Mouse (Mus musculus) embryonic facial prominence, embryonic 11.5 days (tissue): ENCODE measurements around the gene BC034090. TPM values are rescaled to one million over a fixed set of nuclear protein-coding genes. Genes with fewer than 3 reads are reported as not detected.
"Not testable (repeated sequence)": the region's sequence is repeated elsewhere in the genome, so short reads cannot be mapped to it uniquely, and the experiment has no call there.

Source experiments
- ATAC-seq: fragments of 200-750 bp; cut with Nextera tagmentation; replicated peaks from 2 replicates; pipeline ENCODE4 v1.8.0; 2017; ENCODE audit warnings: low read depth; ENCODE audit not compliant: insufficient number of reproducible peaks, low FRiP score, low TSS enrichment
- DNase-seq: peaks from one replicate; pipeline ENCODE4 v3.0.0-alpha.2; 2015; ENCODE audit warnings: low spot score
- H3K27ac ChIP-seq: fragments of 300-500 bp; sonication (generic); replicated peaks from 2 replicates; pipeline ENCODE4 v1.5.1; 2014; ENCODE audit warnings: mild to moderate bottlenecking, low read depth, low read length, control low read depth
- H3K27me3 ChIP-seq: fragments of 300-500 bp; sonication (generic); 2 replicates; pipeline ENCODE4 v1.6.1; 2014; ENCODE audit warnings: mild to moderate bottlenecking, low read length, moderate library complexity, mixed read lengths; ENCODE audit not compliant: control insufficient read depth, insufficient read depth
- H3K36me3 ChIP-seq: fragments of 300-500 bp; sonication (generic); replicated peaks from 2 replicates; pipeline ENCODE4 v1.6.1; 2014; ENCODE audit warnings: low read depth, mild to moderate bottlenecking, low read length, moderate library complexity, mixed read lengths; ENCODE audit not compliant: control insufficient read depth, insufficient read depth
- H3K4me1 ChIP-seq: fragments of 300-500 bp; sonication (generic); 2 replicates; pipeline ENCODE4 v1.6.1; 2014; ENCODE audit warnings: low read length, mixed read lengths; ENCODE audit not compliant: control insufficient read depth, insufficient read depth
- H3K4me2 ChIP-seq: fragments of 300-500 bp; sonication (generic); 2 replicates; pipeline ENCODE4 v1.6.1; 2014; ENCODE audit warnings: low read depth, mild to moderate bottlenecking, control low read depth, low read length, moderate library complexity
- H3K4me3 ChIP-seq: fragments of 300-500 bp; sonication (generic); 2 replicates; pipeline ENCODE4 v1.5.1; 2014; ENCODE audit warnings: low read depth, low read length, control low read depth
- H3K9ac ChIP-seq: fragments of 300-500 bp; sonication (generic); replicated peaks from 2 replicates; pipeline ENCODE4 v1.6.1; 2014; ENCODE audit warnings: mild to moderate bottlenecking, control low read depth, low read length
- H3K9me3 ChIP-seq: fragments of 300-500 bp; sonication (generic); replicated peaks from 2 replicates; pipeline ENCODE4 v1.6.1; 2016; ENCODE audit warnings: mild to moderate bottlenecking, low read length, inconsistent platforms, mixed read lengths; ENCODE audit not compliant: control insufficient read depth
- WGBS: fragments of 180-500 bp; shearing (Covaris S2); extraction: QIAGEN DNeasy Blood & Tissue Kit; methylation state at CpG from one replicate; pipeline ENCODE4 v1.1.7; 2014; 5-methylcytosine and 5-hydroxymethylcytosine counted together
- polyA plus RNA-seq: library from polyadenylated mRNA; unstranded; fragments of >200 nt; fragmentation: Nextera tagmentation; extraction: Ambion mirVana; gene quantifications from 2 replicates; pipeline ENCODE4 v1.2.1, GENCODE M21; 2014

The BC034090 gene
- polyA plus RNA-seq, 1 experiment from 2014 or later, result 2.6 TPM

DNA sequence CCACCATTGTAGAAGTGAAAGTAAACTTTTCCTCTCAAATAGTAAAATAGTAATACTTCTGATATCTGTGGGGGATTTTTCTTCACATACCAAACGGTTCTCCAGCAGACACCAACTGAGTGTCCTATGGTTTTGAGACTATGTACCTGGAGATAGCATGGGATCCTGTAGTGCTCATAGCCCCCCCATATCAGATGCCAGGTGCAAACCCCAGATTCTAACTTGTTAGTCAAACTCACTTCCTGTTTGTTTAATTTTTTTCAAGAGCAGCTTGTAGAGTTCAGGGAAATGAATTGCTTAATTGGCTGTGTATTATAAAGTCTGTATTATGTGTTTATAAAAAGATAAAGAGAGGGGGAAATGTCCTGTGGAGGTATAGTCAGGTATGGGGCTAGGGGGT is 69.8 kb downstream of the BC034090 start:
- Histone ChIP-seq H3K36me3 (no peaks in the 10 kb centered on the region; the same call in 1 of the 2 replicates), H3K9me3 (no peaks in the 10 kb centered on the region), H3K27ac (no peak overlapping the region), H3K4me1 (no peaks in the 10 kb centered on the region), H3K4me3 (no peak overlapping the region), H3K4me2 (no peak overlapping the region), H3K9ac (no peak overlapping the region), H3K27me3 (no peaks in the 10 kb centered on the region)
- no peak for DNase-seq
- WGBS, result 90% methylated on average over 1 of the region's 1 CpGs
- no peak for ATAC-seq

DNA sequence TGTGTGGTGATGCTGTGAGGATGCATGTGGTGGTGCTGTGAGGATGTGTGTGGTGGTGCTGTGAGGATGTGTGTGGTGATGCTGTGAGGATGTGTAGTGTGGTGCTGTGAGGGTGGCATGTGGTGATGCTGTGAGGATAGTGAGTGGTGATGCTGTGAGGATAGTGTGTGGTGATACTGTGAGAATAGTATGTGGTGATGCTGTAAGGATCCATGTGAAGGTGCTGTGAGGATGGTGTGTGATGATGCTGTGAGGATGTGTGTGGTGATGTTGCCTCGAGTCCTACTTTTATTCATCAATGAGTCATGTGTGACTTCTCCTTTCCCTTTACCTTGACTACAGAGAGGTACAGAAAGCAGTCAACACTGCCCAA is 70.6 kb downstream of the BC034090 start:
- WGBS, result 90% methylated on average over 1 of the region's 1 CpGs
- not testable (repeated sequence) for H3K4me2 ChIP-seq, H3K9me3 ChIP-seq, H3K9ac ChIP-seq, DNase-seq, H3K4me3 ChIP-seq, H3K36me3 ChIP-seq, H3K27ac ChIP-seq, ATAC-seq, H3K27me3 ChIP-seq, H3K4me1 ChIP-seq

DNA sequence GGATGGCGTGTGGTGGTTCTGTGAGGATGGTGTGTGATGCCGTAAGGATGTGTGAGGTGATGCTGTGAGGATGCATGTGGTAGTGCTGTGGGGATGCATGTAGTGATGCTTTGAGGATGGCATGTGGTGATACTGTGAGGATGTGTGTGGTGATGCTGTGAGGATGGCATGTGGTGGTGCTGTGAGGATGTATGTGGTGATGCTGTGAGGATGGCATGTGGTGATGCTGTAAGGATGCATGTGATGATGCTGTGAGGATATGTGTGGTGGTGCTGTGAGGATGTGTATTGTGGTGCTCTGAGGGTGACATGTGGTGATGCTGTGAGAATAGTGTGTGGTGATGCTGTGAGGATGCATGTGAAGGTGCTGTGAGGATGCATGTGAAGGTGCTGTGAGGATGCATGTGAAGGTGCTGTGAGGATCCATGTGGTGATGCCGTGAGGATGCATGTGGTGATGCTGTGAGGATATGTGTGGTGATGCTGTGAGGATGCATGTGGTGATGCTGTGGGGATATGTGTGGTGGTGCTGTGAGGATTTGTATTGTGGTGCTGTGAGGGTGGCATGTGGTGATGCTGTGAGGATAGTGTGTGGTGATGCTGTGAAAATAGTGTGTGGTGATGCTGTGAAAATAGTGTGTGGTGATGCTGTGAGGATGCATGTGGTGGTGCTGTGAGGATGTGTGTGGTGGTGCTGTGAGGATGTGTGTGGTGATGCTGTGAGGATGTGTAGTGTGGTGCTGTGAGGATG is 71.2 kb downstream of the BC034090 start:
- Histone ChIP-seq H3K4me2 (no peak overlapping the region), H3K27ac (no peak overlapping the region), H3K9ac (no peak overlapping the region), H3K4me1 (no peaks in the 10 kb centered on the region), H3K36me3 (no peaks in the 10 kb centered on the region; the same call in 1 of the 2 replicates), H3K9me3 (no peaks in the 10 kb centered on the region), H3K27me3 (no peaks in the 10 kb centered on the region), H3K4me3 (no peak overlapping the region)
- ATAC-seq (no peak), DNase-seq (no peak)
- 90% methylated on average over 3 of the region's 3 CpGs for WGBS

DNA sequence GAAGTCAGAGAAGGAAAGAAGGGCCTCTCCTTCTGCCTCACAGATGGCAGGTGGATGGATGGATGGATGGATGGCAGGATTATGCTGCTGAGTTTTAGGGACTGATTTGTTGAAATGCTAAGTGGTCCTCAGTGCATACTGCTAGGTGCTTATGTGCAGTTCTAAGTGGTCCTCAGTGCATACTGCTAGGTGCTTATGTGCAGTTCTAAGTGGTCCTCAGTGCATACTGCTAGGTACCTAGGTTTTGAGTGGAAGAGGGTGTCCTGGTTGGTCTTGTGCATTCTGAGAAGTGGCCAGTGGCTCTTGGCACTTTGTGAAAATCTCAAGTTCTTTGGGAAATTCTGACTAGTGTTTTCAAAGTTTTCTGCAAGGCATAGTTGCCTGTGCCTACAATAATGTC is 74.3 kb downstream of the BC034090 start:
- Histone ChIP-seq H3K27ac (no peak overlapping the region), H3K4me3 (no peak overlapping the region), H3K4me2 (no peak overlapping the region), H3K27me3 (no peaks in the 10 kb centered on the region), H3K4me1 (no peaks in the 10 kb centered on the region), H3K9me3 (no peaks in the 10 kb centered on the region), H3K9ac (no peak overlapping the region), H3K36me3 (no peaks in the 10 kb centered on the region)
- no peak for DNase-seq
- ATAC-seq, result no peak

DNA sequence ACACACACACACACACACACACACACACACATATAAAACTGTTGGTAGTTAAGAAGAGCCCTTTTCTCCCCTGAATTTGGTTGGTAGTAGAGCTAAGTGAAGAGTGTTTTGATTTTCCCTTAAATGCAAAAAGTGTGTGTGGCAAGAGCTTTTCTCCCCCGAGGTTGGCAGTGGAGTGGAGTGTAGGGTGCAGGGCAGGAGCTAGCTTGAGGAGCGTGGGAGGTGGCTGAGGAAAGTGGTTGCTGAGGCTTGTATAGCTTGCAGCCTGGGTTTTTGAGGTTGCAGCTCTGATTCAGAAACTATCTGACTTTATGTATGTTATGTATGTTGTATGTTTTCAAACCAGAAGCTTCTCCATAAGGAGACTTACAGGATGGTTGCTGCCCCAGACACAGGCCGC is 76.8 kb downstream of the BC034090 start:
- Histone ChIP-seq H3K4me1 (no peaks in the 10 kb centered on the region), H3K27ac (no peak overlapping the region), H3K4me3 (no peak overlapping the region), H3K9me3 (no peaks in the 10 kb centered on the region), H3K27me3 (no peaks in the 10 kb centered on the region), H3K9ac (no peak overlapping the region), H3K4me2 (no peak overlapping the region), H3K36me3 (no peaks in the 10 kb centered on the region)
- ATAC-seq (no peak), DNase-seq (no peak)
- whole genome bisulfite sequencing, result 93% methylated on average over 3 of the region's 3 CpGs

Other genes with a start within 250 kb of the BC034090 start
- gene Ier5, start 144.8 kb downstream of the BC034090 start, polyA plus RNA-seq, result 16.4 and 19.0 TPM in 2 replicates
- gene Mr1, start 97.6 kb downstream of the BC034090 start, polyA plus RNA-seq, result 3.7 and 4.5 TPM in 2 replicates
- 93.3 and 103 TPM in 2 replicates for gene Stx6, start 85.7 kb downstream of the BC034090 start, polyA plus RNA-seq
- gene Xpr1, start 173.0 kb upstream of the BC034090 start, polyA plus RNA-seq, result 5.3 and 6.4 TPM in 2 replicates